Mouse (Mus musculus) B cell, adult 2 months (primary cell): Measurements from ENCODE around the gene Srl.

Experiments used
- DNase-seq, 2 experiments: peaks; one replicate each; pipeline ENCODE4 v3.0.0; 2022

Gene Srl

GRCm38 (mm10) chr16:4472687-4473086 lies 68.9 kb downstream of the Srl start:
- DNase-seq: no peak

- no peak for DNase-seq
These were observed 71.8 kb downstream of the Srl start for GRCm38 (mm10) chr16:4469599-4470352.

GRCm38 (mm10) chr16:4464529-4465089 lies 77.0 kb downstream of the Srl start:
- no peak for DNase-seq

- no peak for DNase-seq
These were observed 83.7 kb downstream of the Srl start for GRCm38 (mm10) chr16:4457927-4458326.

GRCm38 (mm10) chr16:4456391-4456790 lies 85.2 kb downstream of the Srl start:
- DNase-seq: no peak

- no peak for DNase-seq
These were observed 85.9 kb downstream of the Srl start for GRCm38 (mm10) chr16:4455693-4456092.

GRCm38 (mm10) chr16:4454563-4454962 lies 87.1 kb downstream of the Srl start:
- no peak for DNase-seq

GRCm38 (mm10) chr16:4449418-4449817 lies 92.2 kb downstream of the Srl start:
- no peak for DNase-seq

- DNase-seq: no peak
These were observed 93.4 kb downstream of the Srl start for GRCm38 (mm10) chr16:4448235-4448634.

GRCm38 (mm10) chr16:4446395-4446794 lies 95.2 kb downstream of the Srl start:
- no peak for DNase-seq

- no peak for DNase-seq
These were observed 97.2 kb downstream of the Srl start for GRCm38 (mm10) chr16:4444378-4444777.

- DNase-seq: no peak
These were observed 102.1 kb downstream of the Srl start for GRCm38 (mm10) chr16:4439302-4440066.

- DNase-seq: no peak
These were observed 104.9 kb downstream of the Srl start for GRCm38 (mm10) chr16:4436738-4437137.

- no peak for DNase-seq
These were observed 106.2 kb downstream of the Srl start for GRCm38 (mm10) chr16:4435371-4435770.

- no peak for DNase-seq
These were observed 109.8 kb downstream of the Srl start for GRCm38 (mm10) chr16:4431841-4432240.

GRCm38 (mm10) chr16:4431013-4431412 lies 110.6 kb downstream of the Srl start:
- DNase-seq: no peak

- no peak for DNase-seq
These were observed 111.4 kb downstream of the Srl start for GRCm38 (mm10) chr16:4430232-4430631.
